28 mouse cellular contexts compared by ENCODE assay signal in genomic region chr7:63725040-63725729, GRCm38 (mm10).
A peak's percentile ranks its signal among the peaks of the same experiment; 100 is the strongest.
DNase-seq lines count a peak whose midpoint lies in the region; ATAC-seq and TF ChIP-seq lines count a peak whose summit lies in the region.
"Had no signal": no experiment of that assay in that cellular context is flagged by ENCODE, and none has a peak within 500 bp of the region (broad histone marks: within the 10 kb centered on the region; RNA-seq: fewer than 3 reads in every experiment).

No protein-coding gene starts in this region.

- H3K4me2 ChIP-seq in forebrain, embryonic 13.5 days, result no peak overlapping the region
- no peak overlapping the region for H3K4me2 ChIP-seq in forebrain, embryonic 11.5 days (ENCODE audit: low read depth, low read length, severe bottlenecking)
- no peak overlapping the region for H3K4me2 ChIP-seq in midbrain, embryonic 14.5 days (ENCODE audit: low read length)
- H3K4me2 ChIP-seq in midbrain, postnatal 0 days (ENCODE audit: low read depth, low read length, poor library complexity, severe bottlenecking), result no peak overlapping the region
- no peak overlapping the region for H3K4me2 ChIP-seq in forebrain, embryonic 16.5 days (ENCODE audit: low read length)
- H3K4me2 ChIP-seq: embryonic facial prominence, embryonic 12.5 days; embryonic facial prominence, embryonic 15.5 days; heart, embryonic 12.5 days; heart, embryonic 15.5 days; hindbrain, embryonic 14.5 days had no signal

- H3K36me3 ChIP-seq in forebrain, embryonic 13.5 days (ENCODE audit: poor library complexity, severe bottlenecking), result no peaks in the 10 kb centered on the region
- no peaks in the 10 kb centered on the region for H3K36me3 ChIP-seq in forebrain, embryonic 11.5 days (ENCODE audit: control insufficient read depth, insufficient read depth, low read length)
- 0 out of 2 replicates have a peak, but pooled peaks cover 3% of the 10 kb centered on the region for H3K36me3 ChIP-seq in midbrain, embryonic 14.5 days (ENCODE audit: control insufficient read depth, insufficient read depth, low read length)
- H3K36me3 ChIP-seq in midbrain, postnatal 0 days (ENCODE audit: insufficient read depth, low read length), result peaks cover 14% of the 10 kb centered on the region
- no peaks in the 10 kb centered on the region for H3K36me3 ChIP-seq in forebrain, embryonic 16.5 days (ENCODE audit: control insufficient read depth, insufficient read depth)
- H3K36me3 ChIP-seq: embryonic facial prominence, embryonic 12.5 days; embryonic facial prominence, embryonic 15.5 days; G1E; heart, embryonic 12.5 days; heart, embryonic 15.5 days had no signal

- no peak overlapping the region for H3K4me3 ChIP-seq in forebrain, embryonic 13.5 days
- H3K4me3 ChIP-seq in forebrain, embryonic 11.5 days (ENCODE audit: low read depth, low read length), result no peak overlapping the region
- no peak overlapping the region for H3K4me3 ChIP-seq in midbrain, embryonic 14.5 days (replicated peaks; ENCODE audit: low read depth, low read length)
- H3K4me3 ChIP-seq in midbrain, postnatal 0 days (ENCODE audit: low read depth, low read length), result no peak overlapping the region
- no peak overlapping the region for H3K4me3 ChIP-seq in forebrain, embryonic 16.5 days (replicated peaks; ENCODE audit: low read length)
- H3K4me3 ChIP-seq: embryonic facial prominence, embryonic 12.5 days; embryonic facial prominence, embryonic 15.5 days; heart, embryonic 12.5 days; heart, embryonic 15.5 days had no signal

- H3K9me3 ChIP-seq in forebrain, embryonic 13.5 days (replicated peaks), result no peaks in the 10 kb centered on the region
- no peaks in the 10 kb centered on the region for H3K9me3 ChIP-seq in forebrain, embryonic 11.5 days (ENCODE audit: control insufficient read depth, low read length)
- H3K9me3 ChIP-seq in midbrain, embryonic 14.5 days (ENCODE audit: control insufficient read depth, low read length), result no peaks in the 10 kb centered on the region
- no peaks in the 10 kb centered on the region for H3K9me3 ChIP-seq in midbrain, postnatal 0 days (ENCODE audit: low read length)
- H3K9me3 ChIP-seq in forebrain, embryonic 16.5 days (ENCODE audit: control insufficient read depth, low read length), result no peaks in the 10 kb centered on the region
- H3K9me3 ChIP-seq: embryonic facial prominence, embryonic 12.5 days; embryonic facial prominence, embryonic 15.5 days; G1E; heart, embryonic 12.5 days; heart, embryonic 15.5 days had no signal

- no peak for TF ChIP-seq CTCF in midbrain, postnatal 0 days (IDR thresholded peaks at IDR 0.05)
- no peak for TF ChIP-seq CTCF in brain, embryonic 14.5 days (IDR thresholded peaks at IDR 0.05; ENCODE audit: borderline replicate concordance, extremely low read depth, insufficient read depth, insufficient read length)

- no peak overlapping the region for H3K27ac ChIP-seq in forebrain, embryonic 13.5 days
- H3K27ac ChIP-seq in forebrain, embryonic 11.5 days (ENCODE audit: low read depth, low read length), result no peak overlapping the region
- no peak overlapping the region for H3K27ac ChIP-seq in midbrain, embryonic 14.5 days (replicated peaks; ENCODE audit: low read depth, low read length)
- H3K27ac ChIP-seq in midbrain, postnatal 0 days (ENCODE audit: low read depth, low read length), result no peak overlapping the region
- H3K27ac ChIP-seq in forebrain, embryonic 16.5 days (ENCODE audit: low read length), result no peak overlapping the region
- H3K27ac ChIP-seq: embryonic facial prominence, embryonic 12.5 days; embryonic facial prominence, embryonic 15.5 days; heart, embryonic 15.5 days; hindbrain, embryonic 14.5 days; hindbrain, postnatal 0 days had no signal

- no peak for DNase-seq in forebrain, embryonic 11.5 days (ENCODE audit: low spot score)
- peak; percentile 5 for DNase-seq in midbrain, embryonic 14.5 days
- DNase-seq in midbrain, postnatal 0 days (ENCODE audit: low spot score), result no peak
- DNase-seq in brain, embryonic 14.5 days (ENCODE audit: low read depth), result peak; percentile 59
- DNase-seq in cerebellum, adult 9-10 months, result no peak
- no peak for DNase-seq in thymus, postnatal 36 days
- DNase-seq: adrenal gland, postnatal 10 days; B cell, adult 2 months; cerebellum, adult 18-20 months; cerebellum, adult 9-11 months; cerebellum, postnatal 25 days; gastrocnemius, postnatal 10 days; gastrocnemius, postnatal 36 days; heart, postnatal 10 days; heart, postnatal 36 days; kidney, adult 18-20 months had no signal

- TF ChIP-seq POLR2A in brain, embryonic 14.5 days (IDR thresholded peaks at IDR 0.05; ENCODE audit: borderline replicate concordance, extremely low read depth, insufficient read depth, insufficient read length, poor library complexity, severe bottlenecking), result no peak

- no peaks in the 10 kb centered on the region for H3K27me3 ChIP-seq in forebrain, embryonic 13.5 days
- no peaks in the 10 kb centered on the region for H3K27me3 ChIP-seq in forebrain, embryonic 11.5 days (ENCODE audit: control insufficient read depth, insufficient read depth, low read length)
- H3K27me3 ChIP-seq in midbrain, embryonic 14.5 days (ENCODE audit: control insufficient read depth, insufficient read depth, low read length), result no peaks in the 10 kb centered on the region
- H3K27me3 ChIP-seq in midbrain, postnatal 0 days (ENCODE audit: insufficient read depth, low read length), result no peaks in the 10 kb centered on the region
- no peaks in the 10 kb centered on the region for H3K27me3 ChIP-seq in forebrain, embryonic 16.5 days (replicated peaks; ENCODE audit: control insufficient read depth, insufficient read depth, low read length)
- H3K27me3 ChIP-seq: embryonic facial prominence, embryonic 12.5 days; embryonic facial prominence, embryonic 15.5 days; heart, embryonic 15.5 days; Patski had no signal

- no peak overlapping the region for H3K9ac ChIP-seq in forebrain, embryonic 13.5 days
- H3K9ac ChIP-seq in forebrain, embryonic 11.5 days (ENCODE audit: low read length), result no peak overlapping the region
- H3K9ac ChIP-seq in midbrain, embryonic 14.5 days (replicated peaks; ENCODE audit: low read length), result no peak overlapping the region
- no peak overlapping the region for H3K9ac ChIP-seq in midbrain, postnatal 0 days (replicated peaks; ENCODE audit: low read length, poor library complexity, severe bottlenecking)
- no peak overlapping the region for H3K9ac ChIP-seq in forebrain, embryonic 16.5 days (replicated peaks; ENCODE audit: low read depth, low read length)
- H3K9ac ChIP-seq: embryonic facial prominence, embryonic 12.5 days; embryonic facial prominence, embryonic 15.5 days; heart, embryonic 12.5 days; heart, embryonic 15.5 days; hindbrain, embryonic 14.5 days had no signal

- peak; percentile 79 for ATAC-seq in forebrain, embryonic 13.5 days
- no peak for ATAC-seq in forebrain, embryonic 11.5 days (replicated peaks; ENCODE audit: low FRiP score)
- no peak for ATAC-seq in midbrain, embryonic 14.5 days (ENCODE audit: low FRiP score, low TSS enrichment)
- ATAC-seq in midbrain, postnatal 0 days (ENCODE audit: low FRiP score), result no peak
- ATAC-seq in forebrain, embryonic 16.5 days, result peak; percentile 92
- ATAC-seq: hindbrain, postnatal 0 days; inflammation-experienced regulatory T-cells, adult 6 months; intestine, embryonic 16.5 days; Patski had no signal

- H3K4me1 ChIP-seq in forebrain, embryonic 13.5 days, result no peaks in the 10 kb centered on the region
- H3K4me1 ChIP-seq in forebrain, embryonic 11.5 days (replicated peaks; ENCODE audit: control insufficient read depth, insufficient read depth, low read length), result no peaks in the 10 kb centered on the region
- no peaks in the 10 kb centered on the region for H3K4me1 ChIP-seq in midbrain, embryonic 14.5 days (ENCODE audit: control insufficient read depth, insufficient read depth, low read length)
- H3K4me1 ChIP-seq in midbrain, postnatal 0 days (ENCODE audit: insufficient read depth, low read length), result no peaks in the 10 kb centered on the region
- no peaks in the 10 kb centered on the region for H3K4me1 ChIP-seq in forebrain, embryonic 16.5 days (replicated peaks; ENCODE audit: control insufficient read depth, insufficient read depth, low read length)
- H3K4me1 ChIP-seq: embryonic facial prominence, embryonic 12.5 days; embryonic facial prominence, embryonic 15.5 days; heart, embryonic 15.5 days had no signal

- WGBS in forebrain, embryonic 13.5 days, result 49% methylated on average over 6 of the region's 6 CpGs
- WGBS in forebrain, embryonic 11.5 days, result 76% methylated on average over 6 of the region's 6 CpGs
- WGBS in midbrain, embryonic 14.5 days, result 60% methylated on average over 6 of the region's 6 CpGs
- WGBS in midbrain, postnatal 0 days, result 55% methylated on average over 6 of the region's 6 CpGs
- WGBS in forebrain, embryonic 16.5 days, result 41% methylated on average over 6 of the region's 6 CpGs

Comparison
In these comparisons a context has a peak if more than half of its experiments do, and no peak if none do; other contexts are left out.
1. ATAC-seq: peak in forebrain, embryonic 13.5 days (single experiment) and forebrain, embryonic 16.5 days (single experiment); none in forebrain, embryonic 11.5 days (single experiment), midbrain, embryonic 14.5 days (single experiment) and midbrain, postnatal 0 days (single experiment).
2. DNase-seq: peak in midbrain, embryonic 14.5 days (single experiment) and brain, embryonic 14.5 days (single experiment); none in forebrain, embryonic 11.5 days (single experiment), midbrain, postnatal 0 days (single experiment), cerebellum, adult 9-10 months (single experiment) and thymus, postnatal 36 days (0 of 2).